Mouse (Mus musculus) embryonic stem cell, embryonic (primary cell): Measurements from ENCODE around the gene Grb10.

Source experiments
- CTCF ChIA-PET, 4 experiments: fragments of 300-600 bp in 2 of 4; fragments of 350-600 bp in 2 of 4; sonication (Branson Sonifier 250); formaldehyde crosslinking; loops; one replicate each; lab custom pipeline; 2022; ENCODE audit warnings: inconsistent platforms in 2 of 4; lab: Charles Lee
- POLR2A ChIA-PET, 4 experiments: fragments of 300-600 bp in 2 of 4; fragments of 350-600 bp in 2 of 4; sonication (Branson Sonifier 250); formaldehyde crosslinking; loops; one replicate each; lab custom pipeline; 2022; ENCODE audit warnings: antibody characterized with exemption in 4 of 4, inconsistent platforms in 1 of 4; lab: Charles Lee

Gene Grb10

DNA sequence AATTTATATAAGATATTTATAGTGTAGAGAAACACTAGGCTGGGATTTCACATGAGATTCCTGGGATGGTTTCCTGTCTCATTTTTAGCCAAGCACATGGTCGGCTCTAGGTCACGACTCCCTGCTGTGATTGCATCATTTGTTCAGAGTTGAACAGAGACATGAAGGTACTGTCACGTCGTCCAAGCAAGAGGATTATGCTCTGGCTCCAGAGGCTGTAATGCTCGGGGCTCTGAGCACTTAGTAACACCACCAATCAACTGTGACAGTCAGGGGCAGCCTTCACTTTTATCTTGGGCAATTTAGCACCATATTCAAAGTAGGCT is 75.9 kb downstream of the Grb10 start:
- ChIA-PET POLR2A (interaction anchor here in 3 of 4 experiments (0.9 to 6.6 kb wide), 14 partner anchors 10 to 154 kb away, joined by 3 to 69 read pairs (median 6); partner anchors contain the start of gene Fignl1 (in 1 of the 3)), CTCF (interaction anchor here in 2 of 4 experiments (0.6 to 1.5 kb wide), 3 partner anchors 32 to 142 kb away, joined by 3 to 4 read pairs (median 4); no protein-coding TSS in a partner anchor)

DNA sequence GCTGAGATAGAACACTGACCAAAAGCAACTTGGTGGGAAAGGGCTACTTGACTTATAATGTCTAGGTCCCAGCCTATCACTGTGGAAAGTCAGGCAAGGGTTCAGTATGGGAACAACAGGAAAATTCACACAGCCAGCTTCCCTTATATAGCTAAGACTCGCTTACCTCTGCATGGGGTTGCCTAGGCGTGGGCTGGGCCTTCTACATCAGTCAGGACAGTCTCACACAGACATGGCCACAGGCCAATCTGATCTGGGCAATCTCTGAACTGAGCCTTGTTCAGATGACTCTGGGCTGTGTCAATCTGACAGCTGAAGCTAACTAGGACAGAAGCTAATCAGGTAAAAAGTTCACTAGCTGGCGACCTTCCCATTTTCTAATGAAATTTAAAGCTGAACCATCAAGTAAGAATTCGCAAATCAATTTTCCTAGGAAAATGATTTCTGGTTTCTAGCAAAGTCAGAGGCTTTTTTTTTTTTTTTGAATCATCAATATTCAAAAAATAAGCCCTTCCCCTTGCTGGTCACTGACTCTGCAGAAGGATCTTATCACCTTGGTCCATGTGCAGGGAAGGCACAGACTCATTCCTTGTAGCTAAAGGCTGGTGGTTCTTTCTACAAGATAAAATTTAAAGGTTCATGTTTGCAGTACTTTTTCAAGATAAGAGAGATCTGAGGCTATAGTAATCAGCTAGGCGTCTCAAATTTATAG is 76.4 kb downstream of the Grb10 start:
- ChIA-PET POLR2A (interaction anchor here (0.5 to 6.6 kb wide), 28 partner anchors 9 to 160 kb away, joined by 3 to 69 read pairs (median 4); partner anchors contain the start of gene Fignl1 (in 2 of the 4)), CTCF (interaction anchor here (0.5 to 1.5 kb wide), 8 partner anchors 32 to 459 kb away, joined by 3 to 4 read pairs (median 4); no protein-coding TSS in a partner anchor)

DNA sequence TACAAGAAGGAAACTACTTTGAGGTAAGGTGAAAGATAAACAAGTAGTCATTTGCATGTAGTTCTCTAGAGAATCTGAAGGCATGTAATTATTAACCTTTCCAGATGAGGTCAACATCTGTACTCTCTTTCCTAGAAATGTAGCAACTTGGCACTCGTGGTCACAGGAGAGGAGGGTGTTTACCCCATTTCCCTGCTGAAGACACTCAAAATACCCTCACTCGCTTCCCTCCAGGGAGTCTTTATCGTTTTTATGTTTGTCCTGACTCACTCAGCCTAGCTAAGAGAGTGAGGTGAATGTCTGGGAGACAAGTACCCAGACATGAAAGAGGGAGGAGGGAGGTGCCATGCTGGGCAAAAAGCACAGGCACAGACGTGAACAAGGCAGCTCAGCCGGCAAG is 77.6 kb downstream of the Grb10 start:
- ChIA-PET CTCF (interaction anchor here in 1 of 4 experiments (0.6 kb wide), 1 partner anchor 11 kb away, joined by 5 read pairs; no protein-coding TSS in a partner anchor), POLR2A (interaction anchor here in 3 of 4 experiments (0.9 to 6.6 kb wide), 14 partner anchors 9 to 152 kb away, joined by 3 to 69 read pairs (median 8); partner anchors contain the start of gene Fignl1 (in 2 of the 3))

DNA sequence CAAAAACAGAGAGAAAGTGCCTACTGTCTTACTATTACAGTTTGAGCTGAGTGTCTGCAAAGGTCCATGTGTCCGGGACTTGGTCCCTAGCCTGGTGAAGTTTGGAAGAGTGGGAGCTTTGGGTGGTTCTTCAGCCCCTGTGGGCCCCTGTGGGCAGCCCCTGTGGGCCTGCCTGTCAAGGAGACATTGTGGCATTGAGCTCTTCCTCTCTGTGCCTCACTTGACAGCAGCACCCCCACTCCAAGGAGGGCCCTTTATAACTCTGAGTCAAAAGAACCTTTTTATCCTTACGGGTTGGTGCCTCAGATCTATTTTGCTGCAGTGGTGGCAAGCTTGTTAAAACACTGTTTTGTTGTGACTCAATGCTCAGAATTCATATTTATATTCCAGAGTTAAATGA is 78.3 kb downstream of the Grb10 start:
- CTCF ChIA-PET = interaction anchor here in 2 of 4 experiments (0.6 kb wide), 2 partner anchors 11 to 140 kb away, joined by 3 to 5 read pairs; no protein-coding TSS in a partner anchor

DNA sequence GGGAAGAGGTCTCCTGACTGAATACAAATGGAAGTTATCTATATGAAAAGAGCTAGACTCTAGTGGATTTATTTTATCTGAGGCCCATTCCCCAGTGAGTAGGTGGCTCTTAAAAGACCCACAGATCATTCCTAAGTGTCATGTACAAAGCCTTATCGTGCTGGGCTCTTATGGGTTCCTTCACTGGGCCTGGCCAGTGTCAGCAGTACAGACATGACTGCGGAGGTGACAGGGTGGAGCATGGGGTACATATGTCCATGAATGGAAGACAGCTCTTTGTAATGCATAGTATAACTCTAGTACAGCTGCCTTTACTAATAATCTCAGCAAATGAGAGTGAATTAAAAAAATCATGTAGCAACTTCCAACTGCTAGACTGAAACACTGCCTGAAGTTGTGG is 80.0 kb downstream of the Grb10 start:
- ChIA-PET POLR2A (interaction anchor here in 3 of 4 experiments (0.9 to 6.6 kb wide), 5 partner anchors 10 to 150 kb away, joined by 3 to 69 read pairs (median 3); partner anchors contain the start of gene Fignl1 (in 1 of the 3)), CTCF (no interaction called here)

More for the DNA sequence above, 78.3 kb downstream of the Grb10 start:
- POLR2A ChIA-PET = interaction anchor here (0.6 to 6.6 kb wide), 13 partner anchors 9 to 151 kb away, joined by 3 to 69 read pairs (median 5); partner anchors contain the start of gene Fignl1 (in 2 of the 4)

DNA sequence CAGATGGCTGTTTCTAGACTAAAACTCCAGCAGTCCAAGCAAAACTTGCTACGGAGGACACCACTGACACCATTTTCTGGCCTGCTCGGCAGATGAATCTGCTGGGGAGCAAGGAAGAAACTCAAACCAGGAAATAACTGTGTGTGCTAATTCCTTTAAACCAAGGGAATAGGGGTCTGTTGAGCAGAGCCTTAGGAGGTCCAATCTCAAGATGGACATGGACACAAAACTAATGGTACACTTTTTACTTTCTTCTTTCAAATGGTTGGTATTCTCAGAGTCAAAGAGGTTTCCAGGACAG is 80.5 kb downstream of the Grb10 start:
- ChIA-PET CTCF (no interaction called here), POLR2A (interaction anchor here in 3 of 4 experiments (1.0 to 1.6 kb wide), 6 partner anchors 9 to 149 kb away, joined by 3 to 14 read pairs (median 4); partner anchors contain the start of gene Fignl1 (in 1 of the 3))

DNA sequence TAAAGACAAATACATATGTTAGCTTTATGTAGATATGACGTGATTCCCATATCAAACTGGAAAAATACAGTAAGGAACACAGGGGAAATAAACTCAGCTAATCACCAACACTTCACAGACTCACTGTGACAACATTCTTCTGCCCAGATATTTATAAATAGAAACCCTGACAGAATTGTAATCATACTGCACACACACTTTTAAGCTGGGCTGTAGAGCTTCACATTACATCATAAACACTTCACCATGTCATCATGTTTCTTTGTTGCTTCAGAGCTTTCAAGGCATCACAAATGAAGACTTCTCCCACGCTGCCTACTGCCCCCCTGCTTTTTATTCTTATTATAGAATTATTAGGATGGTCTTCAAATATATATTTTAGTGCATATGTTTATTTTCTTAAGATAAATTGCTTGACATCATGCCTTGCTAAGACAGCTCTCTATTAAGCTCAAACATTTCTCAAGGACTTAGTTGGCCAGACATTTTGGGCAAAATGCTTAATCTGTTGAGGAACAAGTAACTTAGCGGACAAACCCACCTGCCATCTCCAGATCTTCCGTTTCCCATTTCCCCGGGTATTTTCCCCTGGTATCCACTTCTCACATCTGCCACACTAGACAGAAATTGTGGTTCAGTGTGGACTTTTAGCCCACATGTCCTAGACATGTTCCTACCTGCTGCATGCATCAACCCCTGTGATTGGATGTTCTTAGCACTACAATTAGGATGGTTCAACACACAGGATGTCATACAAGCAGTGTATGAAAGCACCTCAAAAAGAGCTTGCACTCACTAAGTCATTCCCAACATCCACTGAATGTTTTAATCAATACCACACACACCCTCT is 81.0 kb downstream of the Grb10 start:
- CTCF ChIA-PET = no interaction called here
- POLR2A ChIA-PET = interaction anchor here in 3 of 4 experiments (1.0 to 1.7 kb wide), 10 partner anchors 9 to 148 kb away, joined by 3 to 12 read pairs (median 4); partner anchors contain the start of gene Fignl1 (in 1 of the 3)

DNA sequence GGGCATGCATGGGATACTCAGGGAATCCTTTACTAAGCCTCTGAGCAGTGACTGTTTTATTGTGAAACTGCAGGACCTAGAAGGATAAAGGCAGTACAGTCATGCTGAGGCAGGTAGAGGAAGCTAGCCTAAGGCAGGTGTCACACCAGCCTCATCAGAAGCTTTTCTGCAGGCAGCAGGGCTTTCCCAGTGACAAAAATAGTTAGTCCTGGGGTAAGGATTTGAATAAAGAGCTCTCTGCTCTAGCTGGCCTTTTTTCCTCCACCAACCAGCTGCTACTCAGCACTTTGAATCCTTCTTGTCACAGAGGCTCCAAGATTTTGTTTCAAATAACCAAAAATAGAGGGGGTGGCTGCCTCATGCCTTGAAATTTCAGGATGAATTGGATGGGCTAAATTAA is 82.7 kb downstream of the Grb10 start:
- ChIA-PET CTCF (interaction anchor here in 1 of 4 experiments (0.7 kb wide), 1 partner anchor 110 kb away, joined by 3 read pairs; no protein-coding TSS in a partner anchor), POLR2A (interaction anchor here in 2 of 4 experiments (0.9 to 5.0 kb wide), 8 partner anchors 11 to 136 kb away, joined by 3 to 22 read pairs (median 4); no protein-coding TSS in a partner anchor)

DNA sequence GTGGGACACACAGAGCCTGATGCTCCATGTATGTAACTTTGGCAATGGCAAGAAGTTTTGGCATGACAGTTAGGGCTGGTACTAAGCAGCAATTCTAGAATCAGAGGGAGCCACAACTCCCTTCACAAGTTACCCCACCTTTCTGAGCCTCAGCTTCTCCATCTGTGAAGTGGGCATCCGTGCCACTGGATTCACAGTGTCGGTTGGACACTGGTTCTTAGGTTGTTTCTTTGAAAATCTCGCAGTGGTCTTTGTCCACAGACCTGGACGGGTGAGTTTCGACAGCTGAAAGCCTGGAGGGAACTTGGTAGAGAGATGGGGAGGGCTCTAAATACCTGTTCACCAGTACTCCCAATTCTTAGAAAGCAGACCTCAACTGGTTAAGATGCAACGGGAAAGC is 83.9 kb downstream of the Grb10 start:
- ChIA-PET POLR2A (interaction anchor here in 3 of 4 experiments (0.5 to 5.0 kb wide), 12 partner anchors 11 to 146 kb away, joined by 3 to 22 read pairs (median 4); partner anchors contain the start of gene Fignl1 (in 2 of the 3)), CTCF (interaction anchor here in 2 of 4 experiments (0.6 to 1.4 kb wide), 2 partner anchors 123 to 134 kb away, joined by 3 to 6 read pairs; no protein-coding TSS in a partner anchor)

DNA sequence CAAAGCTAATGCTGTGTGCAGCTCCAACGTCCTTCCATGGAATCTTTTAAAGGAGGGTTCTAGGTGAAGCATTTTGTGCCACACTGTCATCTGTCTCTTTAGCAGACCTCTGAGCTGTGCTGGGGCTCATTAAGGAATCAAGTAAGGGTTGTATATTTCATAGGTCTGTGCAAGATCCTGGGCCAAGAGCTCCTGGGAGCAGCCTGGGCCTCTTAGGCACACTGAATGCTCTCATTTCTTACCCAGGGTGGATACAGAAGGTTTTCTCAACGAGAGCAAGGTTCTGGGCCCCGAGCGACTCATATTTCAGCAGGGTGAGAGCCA is 84.4 kb downstream of the Grb10 start:
- POLR2A ChIA-PET = interaction anchor here in 3 of 4 experiments (0.5 to 5.0 kb wide), 14 partner anchors 10 to 146 kb away, joined by 3 to 22 read pairs (median 4); partner anchors contain the start of gene Fignl1 (in 2 of the 3)
- CTCF ChIA-PET = interaction anchor here in 1 of 4 experiments (1.4 kb wide), 1 partner anchor 134 kb away, joined by 6 read pairs; no protein-coding TSS in a partner anchor

DNA sequence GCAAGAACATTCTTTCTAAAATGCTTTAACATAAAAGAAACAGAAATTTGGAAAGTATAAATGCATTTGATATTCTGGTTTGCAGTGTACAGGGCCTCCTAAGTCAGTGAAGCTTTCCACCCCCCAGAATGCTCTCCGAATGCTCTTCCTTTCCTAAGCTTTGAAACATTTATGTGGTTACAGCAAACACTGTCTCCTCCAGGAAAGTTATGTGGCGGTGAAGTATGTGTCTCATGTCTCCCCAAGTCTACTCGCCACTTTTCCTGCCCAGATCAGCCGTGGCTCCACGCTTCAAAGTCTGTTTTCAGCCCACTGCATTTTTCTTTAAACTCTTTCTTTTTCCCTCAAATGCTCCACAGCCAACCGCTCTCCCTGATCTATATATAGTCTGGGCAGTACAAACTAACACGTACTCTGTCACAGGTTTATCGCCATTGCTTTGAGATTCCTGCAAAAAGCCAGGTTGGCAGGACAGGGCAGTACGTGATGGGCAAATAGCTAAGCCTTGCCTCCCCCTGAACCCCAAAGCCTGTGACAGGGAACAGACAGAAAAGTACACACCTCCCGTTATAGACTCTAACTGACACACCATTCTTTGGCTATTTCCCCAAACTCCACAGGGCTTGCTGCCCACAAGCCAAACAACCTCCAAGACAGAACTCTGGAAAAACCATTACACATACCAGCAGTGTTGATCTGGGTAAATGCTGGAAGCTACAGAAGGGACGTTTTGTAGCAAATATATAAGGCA is 84.9 kb downstream of the Grb10 start:
- ChIA-PET CTCF (interaction anchor here in 1 of 4 experiments (1.4 kb wide), 1 partner anchor 133 kb away, joined by 6 read pairs; no protein-coding TSS in a partner anchor), POLR2A (interaction anchor here in 3 of 4 experiments (0.5 to 5.0 kb wide), 19 partner anchors 9 to 158 kb away, joined by 3 to 22 read pairs (median 4); partner anchors contain the start of gene Fignl1 (in 2 of the 3))

DNA sequence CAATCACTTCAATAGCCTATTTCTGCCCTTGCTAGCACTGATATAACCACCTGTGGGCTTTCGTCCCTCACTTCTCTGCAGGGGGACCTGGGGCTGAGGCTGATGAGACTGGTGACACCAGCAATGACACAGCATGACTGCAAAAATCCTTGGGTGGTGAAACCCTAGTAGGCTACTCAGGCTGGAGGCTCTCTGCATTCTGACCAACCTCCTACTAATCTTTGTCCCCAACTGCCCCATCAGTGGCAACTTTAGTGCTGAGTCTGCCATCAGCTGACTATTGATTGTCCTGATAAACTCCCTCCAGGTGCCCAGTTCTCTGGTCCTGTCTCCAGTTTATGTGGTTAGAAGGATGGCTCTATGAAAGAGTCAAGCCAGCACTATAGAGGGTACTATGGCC is 85.9 kb downstream of the Grb10 start:
- ChIA-PET CTCF (no interaction called here), POLR2A (interaction anchor here in 2 of 4 experiments (0.8 to 5.0 kb wide), 11 partner anchors 9 to 144 kb away, joined by 3 to 22 read pairs (median 6); partner anchors contain the start of gene Fignl1 (in 1 of the 2))

DNA sequence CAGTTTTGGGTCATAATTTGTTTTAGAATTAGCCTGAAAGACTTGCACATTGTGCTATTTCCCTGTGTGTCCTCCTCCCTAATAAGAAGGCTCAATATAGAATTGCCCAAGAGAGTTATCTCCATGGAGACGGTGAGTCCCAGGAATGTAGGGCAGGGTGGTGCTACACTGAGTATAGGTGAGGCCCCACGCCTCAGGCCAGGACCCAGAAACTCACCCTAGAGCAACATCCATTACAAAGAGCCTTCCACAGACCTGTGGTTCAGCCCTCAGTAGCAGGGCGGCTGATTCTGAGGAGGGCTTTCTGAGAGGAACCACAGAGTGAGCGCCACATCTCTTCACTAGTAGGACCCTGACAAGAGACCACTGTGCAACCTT is 89.5 kb downstream of the Grb10 start:
- ChIA-PET CTCF (interaction anchor here in 3 of 4 experiments (0.8 to 1.0 kb wide), 3 partner anchors 26 to 160 kb away, joined by 3 read pairs; no protein-coding TSS in a partner anchor), POLR2A (interaction anchor here in 3 of 4 experiments (0.6 to 5.9 kb wide), 40 partner anchors 8 to 143 kb away, joined by 3 to 65 read pairs (median 5); partner anchors contain the start of gene Fignl1 (in 2 of the 3))

DNA sequence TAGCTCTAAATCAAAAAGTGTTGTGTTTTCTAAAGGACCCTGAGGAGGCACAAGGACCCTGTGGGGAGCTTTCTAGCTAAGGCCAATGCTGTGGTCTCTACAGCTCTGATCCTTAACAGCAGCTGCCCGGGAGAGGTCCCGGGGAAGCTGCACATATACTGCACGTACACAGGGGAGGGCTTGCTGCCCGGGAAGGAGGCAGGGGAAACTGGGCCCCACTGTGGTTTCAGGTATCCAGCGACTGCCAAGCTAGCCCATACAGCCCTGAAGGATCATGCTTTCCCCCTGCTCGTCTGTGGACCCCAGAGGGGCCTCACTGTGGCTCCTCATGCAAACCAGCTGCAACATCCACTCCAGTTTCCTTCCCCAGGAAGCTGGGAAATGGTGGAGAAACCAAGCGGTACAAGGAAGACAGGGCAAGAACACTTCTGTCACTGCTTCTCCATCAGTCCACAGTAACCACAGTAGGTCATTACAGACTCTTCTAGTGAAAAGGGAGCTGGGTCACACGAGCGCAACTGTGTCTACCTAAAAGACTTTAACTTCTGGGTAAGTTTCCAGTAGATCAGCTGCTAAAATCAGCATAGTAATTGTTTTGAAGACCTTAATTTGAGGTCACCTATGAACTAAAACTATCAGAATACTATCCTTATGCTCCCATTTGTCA is 90.0 kb downstream of the Grb10 start:
- ChIA-PET POLR2A (interaction anchor here (0.6 to 5.9 kb wide), 45 partner anchors 8 to 149 kb away, joined by 3 to 65 read pairs (median 5); partner anchors contain the start of gene Fignl1 (in 2 of the 4)), CTCF (interaction anchor here in 3 of 4 experiments (0.8 to 1.0 kb wide), 5 partner anchors 27 to 160 kb away, joined by 3 read pairs; no protein-coding TSS in a partner anchor)

DNA sequence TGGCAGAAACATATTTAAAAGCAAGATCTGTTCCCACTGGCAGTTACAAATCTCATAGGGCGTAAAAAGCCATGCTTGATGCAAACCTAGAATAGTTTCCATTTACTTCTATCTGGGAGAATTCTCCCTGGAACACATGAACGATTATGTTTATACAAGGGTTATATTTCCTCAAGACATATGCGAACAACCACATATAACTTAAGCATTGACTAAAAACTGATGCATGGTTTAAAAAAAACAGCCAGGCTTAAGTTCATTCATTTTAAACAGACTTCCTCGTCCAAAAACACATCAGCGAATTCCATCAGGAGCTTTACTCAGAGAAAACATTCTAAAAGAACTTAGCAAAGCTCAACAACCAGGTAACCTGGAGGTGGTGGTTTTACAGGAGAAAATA is 90.6 kb downstream of the Grb10 start:
- CTCF ChIA-PET = interaction anchor here in 2 of 4 experiments (0.9 to 1.0 kb wide), 3 partner anchors 128 to 136 kb away, joined by 3 read pairs; no protein-coding TSS in a partner anchor
- POLR2A ChIA-PET = interaction anchor here (0.6 to 5.9 kb wide), 39 partner anchors 9 to 149 kb away, joined by 3 to 65 read pairs (median 5); partner anchors contain the start of gene Fignl1 (in 2 of the 4)

DNA sequence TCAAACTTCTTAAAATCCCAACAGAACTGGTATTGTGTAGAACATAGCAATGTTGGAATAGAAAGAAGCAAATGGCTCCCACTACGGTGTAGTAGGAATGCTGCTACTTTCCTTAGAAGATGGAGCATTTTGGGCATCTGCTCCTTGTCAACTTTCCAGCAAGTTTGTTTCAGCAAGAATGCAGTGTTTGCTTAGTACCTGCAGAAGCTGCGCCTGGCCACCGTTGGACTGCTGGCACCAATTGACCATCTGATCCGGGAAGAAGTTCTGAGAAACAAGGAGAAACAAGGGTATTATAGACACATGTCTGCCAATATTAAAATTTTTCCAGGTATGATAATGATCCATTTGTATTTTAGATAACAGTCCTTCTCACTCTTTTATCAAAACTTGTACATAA is 92.7 kb downstream of the Grb10 start:
- ChIA-PET CTCF (no interaction called here), POLR2A (interaction anchor here in 2 of 4 experiments (1.1 to 5.9 kb wide), 11 partner anchors 8 to 136 kb away, joined by 3 to 65 read pairs (median 22); no protein-coding TSS in a partner anchor)
